In the genomic region with DNA sequence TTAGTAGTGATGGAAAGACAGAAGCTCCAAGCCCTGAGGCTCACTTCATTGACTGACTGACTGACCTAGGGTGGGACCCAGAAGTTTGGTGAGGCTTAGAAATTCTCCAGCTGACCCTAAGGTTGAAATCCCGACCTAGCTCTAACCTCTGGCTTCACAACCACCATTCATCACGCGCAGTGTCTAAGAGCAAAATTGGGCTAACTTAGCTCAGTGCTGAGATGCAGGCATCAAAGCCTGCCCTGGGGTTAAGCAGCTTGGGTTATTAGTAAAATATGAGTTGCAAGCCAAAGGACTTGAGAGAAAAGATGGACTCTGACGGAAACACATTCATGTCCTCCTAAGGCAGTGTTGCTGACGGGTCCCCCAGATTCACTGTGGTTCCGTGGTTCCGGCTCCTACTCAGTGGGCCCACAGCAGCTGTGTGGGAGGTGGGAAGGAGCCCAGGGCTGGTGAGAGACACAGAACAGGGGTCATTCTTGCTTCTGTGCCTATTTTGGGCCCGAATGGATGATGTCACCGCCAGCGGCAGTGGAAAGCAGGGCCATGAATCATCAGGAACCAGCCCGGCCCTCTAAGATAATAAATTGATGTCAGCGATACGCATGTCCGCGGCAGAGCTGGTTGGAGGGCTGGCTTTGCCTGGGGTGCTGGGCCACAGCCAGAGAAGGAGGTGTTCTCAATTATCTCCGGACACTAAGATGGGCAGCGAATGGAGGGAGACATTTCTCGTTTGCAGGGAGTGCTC, we compare ENCODE assay signal across 8 mouse cellular contexts.
A peak's percentile ranks its signal among the peaks of the same experiment; 100 is the strongest.
DNase-seq lines count a peak whose midpoint lies in the region; ATAC-seq and TF ChIP-seq lines count a peak whose summit lies in the region.

No protein-coding gene starts in this region.

- H3K27me3 ChIP-seq in heart, embryonic 10.5 days (ENCODE audit: insufficient read depth, poor library complexity, severe bottlenecking): no peaks in the 10 kb centered on the region
- H3K27me3 ChIP-seq in midbrain, embryonic 14.5 days (ENCODE audit: control insufficient read depth, insufficient read depth, low read length): no peaks in the 10 kb centered on the region

- 0 out of 2 replicates have a peak, but pooled peaks cover 3% of the 10 kb centered on the region for H3K36me3 ChIP-seq in heart, embryonic 10.5 days
- no peaks in the 10 kb centered on the region for H3K36me3 ChIP-seq in midbrain, embryonic 14.5 days (ENCODE audit: control insufficient read depth, insufficient read depth, low read length)

- H3K9me3 ChIP-seq in heart, embryonic 10.5 days: no peaks in the 10 kb centered on the region
- H3K9me3 ChIP-seq in midbrain, embryonic 14.5 days (ENCODE audit: control insufficient read depth, low read length): no peaks in the 10 kb centered on the region

- H3K4me3 ChIP-seq in layer of hippocampus, adult 2 months: no peak overlapping the region
- H3K4me3 ChIP-seq in heart, embryonic 10.5 days: no peak overlapping the region; the same call in 1 of the 2 replicates
- no peak overlapping the region for H3K4me3 ChIP-seq in midbrain, embryonic 14.5 days (replicated peaks; ENCODE audit: low read depth, low read length)

- peak; percentile 19 to 20 for DNase-seq in layer of hippocampus, adult 2 months (ENCODE audit: low spot score in 2 of 2)
- no peak for DNase-seq in layer of hippocampus, postnatal 36 days
- DNase-seq in adrenal gland, postnatal 10 days: peak; percentile 85
- peak; percentile 91 for DNase-seq in heart, embryonic 10.5 days (ENCODE audit: low spot score)
- peak; percentile 66 for DNase-seq in kidney, adult 9 months
- DNase-seq in midbrain, embryonic 14.5 days: no peak
- DNase-seq in urinary bladder, postnatal 4 days (ENCODE audit: low spot score in 2 of 2): peak; percentile 52 to 61

- no peak for ATAC-seq in midbrain, embryonic 14.5 days (ENCODE audit: low FRiP score, low TSS enrichment)
- ATAC-seq in inflammation-experienced regulatory T-cells, adult 6 months: no peak

- H3K4me2 ChIP-seq in midbrain, embryonic 14.5 days (ENCODE audit: low read length): no peak overlapping the region

- no peak overlapping the region for H3K9ac ChIP-seq in midbrain, embryonic 14.5 days (replicated peaks; ENCODE audit: low read length)

- no peak for TF ChIP-seq CTCF in layer of hippocampus, adult 2 months (conservative IDR thresholded peaks at IDR 0.05)

- WGBS in heart, embryonic 10.5 days: 26% methylated on average over 18 of the region's 18 CpGs
- 76% methylated on average over 18 of the region's 18 CpGs for WGBS in midbrain, embryonic 14.5 days

- H3K27ac ChIP-seq in layer of hippocampus, adult 2 months: peak overlapping the region; percentile 52; the same call in 1 of the 2 replicates
- peak overlapping the region; percentile 84 for H3K27ac ChIP-seq in heart, embryonic 10.5 days
- H3K27ac ChIP-seq in midbrain, embryonic 14.5 days (replicated peaks; ENCODE audit: low read depth, low read length): peak overlapping the region; percentile 49; the same call in 1 of the 2 replicates

- H3K4me1 ChIP-seq in heart, embryonic 10.5 days: peaks cover 61% of the 10 kb centered on the region
- H3K4me1 ChIP-seq in midbrain, embryonic 14.5 days (ENCODE audit: control insufficient read depth, insufficient read depth, low read length): peaks cover 39% of the 10 kb centered on the region

Comparison
In these comparisons a context has a peak if more than half of its experiments do, and no peak if none do; other contexts are left out.
1. DNase-seq: peak in layer of hippocampus, adult 2 months (2 of 2), adrenal gland, postnatal 10 days (single experiment), heart, embryonic 10.5 days (single experiment), kidney, adult 9 months (single experiment) and urinary bladder, postnatal 4 days (2 of 2); none in layer of hippocampus, postnatal 36 days (0 of 2) and midbrain, embryonic 14.5 days (single experiment).
2. Peak in every context shown above with its lines, with median percentiles within 50 percentile points of each other: H3K27ac ChIP-seq.